Mouse (Mus musculus) left cerebral cortex, adult 18-20 months (tissue): Measurements from ENCODE around the gene Cmtm1. TPM values are rescaled to one million over a fixed set of nuclear protein-coding genes. Genes with fewer than 3 reads are reported as not detected.

Experiments used
- DNase-seq, 2 experiments: peaks; one replicate each; pipeline ENCODE4 v3.0.0; 2021 to 2022; ENCODE audit warnings: low spot score in 2 of 2, mixed read lengths in 1 of 2
- total RNA-seq, 2 experiments: library from RNA; stranded (reverse); gene quantifications; 2 replicates each; pipeline ENCODE4 v1.2.3; 2021

Cmtm1 gene
- total RNA-seq, 2 experiments from 2014 or later, result not detected

DNA sequence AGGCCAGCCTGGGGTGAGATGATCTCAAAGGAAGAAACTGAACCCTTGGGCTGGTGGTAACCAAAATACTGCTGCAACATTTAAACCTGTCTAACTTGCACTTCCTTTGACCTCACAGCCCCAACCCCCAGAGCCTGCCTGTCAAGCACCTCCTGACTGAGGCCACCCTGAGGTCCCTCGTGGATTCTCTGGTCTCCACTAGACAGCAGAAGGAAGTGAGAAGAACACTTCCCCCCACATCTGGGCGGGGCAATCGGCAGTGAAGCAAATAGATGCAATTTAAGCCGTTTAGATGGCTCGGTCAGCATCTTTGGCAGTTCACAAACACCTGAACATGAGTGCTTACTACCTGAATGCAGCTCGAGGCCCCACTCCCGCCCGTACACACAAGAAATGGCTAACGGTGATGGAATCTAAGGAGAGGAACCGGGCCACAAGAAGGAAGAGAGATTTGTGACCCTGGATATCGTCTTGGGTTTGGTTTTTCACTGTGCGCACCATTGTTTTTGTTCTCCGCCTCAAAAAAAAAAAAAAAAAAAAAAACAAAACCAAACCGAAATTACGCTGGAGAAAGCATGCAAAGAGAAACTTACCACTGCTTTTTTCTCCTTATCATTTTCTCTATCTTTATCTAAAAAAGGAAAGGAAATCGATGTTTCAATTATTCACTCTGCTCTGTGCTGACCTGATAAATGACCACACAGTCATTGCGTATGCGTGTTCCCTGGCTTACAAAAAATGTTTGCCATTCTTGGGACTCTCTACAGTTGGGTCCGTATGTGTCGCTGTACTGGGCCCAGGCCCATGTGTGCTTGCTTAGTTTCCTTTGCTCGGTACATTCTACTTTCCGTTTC lies 62.7 kb downstream of the Cmtm1 start:
- no peak for DNase-seq

DNA sequence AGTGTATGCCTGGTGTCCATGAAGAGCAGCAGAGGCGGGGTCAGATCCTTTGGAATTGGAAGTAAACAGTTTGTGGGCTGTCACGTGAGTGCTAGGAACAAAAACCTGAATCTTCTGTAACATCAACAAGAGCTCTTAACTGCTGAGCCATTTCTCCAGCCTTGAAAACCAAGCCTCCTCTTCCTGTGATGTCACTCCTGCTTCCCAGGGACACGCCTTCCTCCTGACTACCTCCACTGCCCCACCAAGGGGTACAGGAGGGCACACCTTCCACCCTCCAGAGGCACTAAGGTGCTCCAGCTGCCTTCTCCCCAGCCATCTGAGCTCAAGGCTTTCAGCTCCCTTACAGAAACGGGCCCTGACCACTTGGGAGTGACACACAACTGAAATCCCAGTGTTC lies 63.3 kb downstream of the Cmtm1 start:
- DNase-seq, result no peak

Other genes starting within 250 kb of the Cmtm1 start
- gene Cdh5, start 208.5 kb downstream of the Cmtm1 start, total RNA-seq, result 10 to 100 TPM; 10.7 to 12.4 TPM
- 10 to 100 TPM; 11.6 to 12.5 TPM for gene Bean1, start 139.7 kb downstream of the Cmtm1 start, total RNA-seq
- 10 to 100 TPM; 39.3 to 41.4 TPM for gene Tk2, start 61.6 kb downstream of the Cmtm1 start, total RNA-seq
- 1 to 10 TPM; 5.7 to 8.5 TPM for gene Cklf, start 59.3 kb downstream of the Cmtm1 start, total RNA-seq
- gene Cmtm2a, start 17.0 kb downstream of the Cmtm1 start, total RNA-seq, result not detected
- gene Gm45711, start 64 bp downstream of the Cmtm1 start, total RNA-seq, result not detected
- gene Gm11020, start 11.4 kb upstream of the Cmtm1 start, total RNA-seq, result not detected
- not detected for gene Cmtm2b, start 12.1 kb upstream of the Cmtm1 start, total RNA-seq
- 10 to 100 TPM in 1 of 2 experiments, 1 to 10 TPM in 1; 8.9 to 11.6 TPM for gene Cmtm3, start 29.3 kb upstream of the Cmtm1 start, total RNA-seq
- 10 to 100 TPM; 88.2 to 98.5 TPM for gene Cmtm4, start 85.7 kb upstream of the Cmtm1 start, total RNA-seq
- 100 to 1,000 TPM; 284 to 307 TPM for gene Dync1li2, start 132.9 kb upstream of the Cmtm1 start, total RNA-seq
- gene Terb1, start 199.8 kb upstream of the Cmtm1 start, total RNA-seq, result 1 to 10 TPM; 1.6 to 1.7 TPM
- 10 to 100 TPM; 47.7 to 55.6 TPM for gene Nae1, start 224.5 kb upstream of the Cmtm1 start, total RNA-seq
- gene Car7, start 224.5 kb upstream of the Cmtm1 start, total RNA-seq, result 10 to 100 TPM; 25.3 to 28.7 TPM